Mouse (Mus musculus) heart, postnatal 14 days (tissue): ENCODE data around the gene Cd59a. TPM values are rescaled to one million over a fixed set of nuclear protein-coding genes. Genes with fewer than 3 reads are reported as not detected.
A peak's percentile ranks its signal among the peaks of the same experiment; 100 is the strongest.
"Not testable (repeated sequence)": the region's sequence is repeated elsewhere in the genome, so short reads cannot be mapped to it uniquely, and the experiment has no call there.

Experiments used
- DNase-seq, 2 experiments: peaks; one replicate each; pipeline ENCODE4 v3.0.0; 2021 to 2022
- intact Hi-C: fragments of 180-260 bp; cut with DNase I; formaldehyde crosslinking; loops from one replicate; pipeline ENCODE4 v1.15.1; 2025
- long read RNA-seq, 2 experiments: library from polyadenylated mRNA; stranded (forward); transcript quantifications; one replicate each; pipeline ENCODE4 v2.0.0; 2021
- total RNA-seq, 2 experiments: library from RNA; stranded (reverse); gene quantifications; 2 replicates each; pipeline ENCODE4 v1.2.3; 2021

Cd59a gene
- 10 to 100 TPM; 42.6 to 52.3 TPM for total RNA-seq
- long read RNA-seq, experiment 1, transcript Cd59a-201 (4 exons, 1,691 nt): major isoform, 116 of 122 reads
- long read RNA-seq, experiment 1, partial matches to known transcripts: 1 of 122 reads
- long read RNA-seq, experiment 1, other reads (novel, unspliced or antisense): 3 of 122 reads
- long read RNA-seq, experiment 2, transcript Cd59a-201 (4 exons, 1,691 nt): major isoform, 81 of 91 reads
- long read RNA-seq, experiment 2, partial matches to known transcripts: 1 of 91 reads
- long read RNA-seq, experiment 2, other reads (novel, unspliced or antisense): 7 of 91 reads

DNA sequence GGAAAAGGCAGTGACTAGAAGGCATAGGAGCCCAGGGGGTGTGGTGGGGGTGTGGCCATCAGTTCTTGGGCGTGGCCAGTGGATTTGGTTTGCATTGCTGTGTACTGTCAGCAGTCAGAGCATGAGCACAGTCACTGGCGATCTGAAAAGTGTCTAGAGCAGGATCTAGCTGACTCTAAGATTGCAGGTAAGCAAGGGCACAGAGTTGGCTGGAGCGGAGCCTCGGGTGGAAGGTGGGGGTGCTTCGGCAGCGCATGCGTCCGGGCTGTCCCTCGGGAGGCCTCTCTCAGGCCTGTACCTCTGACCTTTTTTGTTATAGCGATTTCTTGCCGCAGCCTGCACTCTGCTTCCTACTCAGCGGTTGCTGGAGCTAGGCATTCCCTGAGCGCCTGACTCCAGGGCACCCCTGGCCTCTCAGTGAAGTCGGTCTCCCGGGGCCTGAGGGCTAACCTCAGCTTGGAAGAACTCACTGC lies at the start of gene Cd59a:
Gene Cd59a, plus strand, starts transcription at position 61 of the 473 bp plus-strand sequence.
- peak; percentile 74 to 87 for DNase-seq
- intact Hi-C loops: loop anchor here (1.0 to 10.0 kb wide), 2 partner anchors 27 to 61 kb away; partner anchors contain the start of gene Gm10799

DNA sequence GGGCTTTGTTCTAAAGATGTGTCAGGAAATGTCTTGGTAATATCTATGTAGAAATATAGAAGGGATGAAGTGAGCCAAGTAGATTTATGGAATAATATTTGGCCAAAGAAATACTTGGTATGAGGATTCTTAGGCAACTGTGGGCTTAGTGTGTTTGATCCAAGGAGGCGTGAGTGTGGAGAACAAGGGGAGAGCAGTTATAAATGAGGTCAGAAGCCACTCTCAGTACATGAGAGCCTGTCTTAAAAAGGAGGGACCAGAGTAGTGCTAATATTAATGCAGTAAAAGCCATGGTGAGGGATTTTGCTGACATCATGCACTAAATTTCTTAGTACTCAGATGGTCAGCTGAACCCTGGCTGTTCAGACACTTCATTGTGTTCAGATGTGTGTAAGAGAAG lies 37.2 kb upstream of the Cd59a start:
- intact Hi-C loops: no loop called here
- no peak for DNase-seq

- DNase-seq: no peak
- intact Hi-C loops: no loop called here
These were observed 36.6 kb upstream of the Cd59a start for GRCm38 (mm10) chr2:104058954-104059353.

DNA sequence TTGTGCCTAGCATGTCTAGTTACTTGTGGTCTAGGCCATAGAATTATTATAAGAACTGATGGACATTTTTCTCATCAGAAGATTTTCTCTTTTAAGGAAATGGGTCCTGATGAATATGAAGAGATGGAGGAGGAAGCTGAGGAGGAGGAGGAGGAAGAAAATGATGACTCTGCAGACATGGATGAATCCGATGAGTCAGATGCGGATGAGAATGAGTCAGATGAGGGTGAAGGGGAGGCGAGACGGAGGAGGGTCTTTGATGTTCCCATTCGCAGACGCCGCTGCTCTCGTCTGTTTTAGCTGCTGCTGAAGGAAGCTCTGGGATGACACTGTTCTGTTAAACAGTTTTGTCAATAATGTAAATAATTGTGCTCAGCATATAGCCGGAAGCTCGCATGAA lies 35.8 kb upstream of the Cd59a start:
- intact Hi-C loops: no loop called here
- DNase-seq: no peak

DNA sequence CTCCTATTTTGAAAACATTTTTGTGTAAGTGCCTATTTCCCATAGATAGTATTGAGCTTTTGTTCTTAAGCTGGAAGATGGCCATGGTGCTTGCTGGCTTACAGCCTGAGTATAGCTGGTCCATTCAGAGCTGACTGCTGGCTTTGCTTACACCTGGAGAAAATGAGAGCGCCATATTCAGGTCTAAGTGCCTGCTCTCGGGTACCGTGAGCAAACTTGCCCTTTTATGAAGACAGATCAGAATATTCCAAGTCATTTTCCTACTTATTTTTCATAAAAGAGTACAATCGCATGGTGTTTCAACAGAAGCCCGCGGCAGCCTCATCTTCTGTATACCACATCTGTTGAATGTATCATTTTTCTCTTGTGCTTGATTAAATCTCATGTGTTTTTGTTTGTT lies 34.6 kb upstream of the Cd59a start:
- no peak for DNase-seq
- intact Hi-C loops: no loop called here

DNA sequence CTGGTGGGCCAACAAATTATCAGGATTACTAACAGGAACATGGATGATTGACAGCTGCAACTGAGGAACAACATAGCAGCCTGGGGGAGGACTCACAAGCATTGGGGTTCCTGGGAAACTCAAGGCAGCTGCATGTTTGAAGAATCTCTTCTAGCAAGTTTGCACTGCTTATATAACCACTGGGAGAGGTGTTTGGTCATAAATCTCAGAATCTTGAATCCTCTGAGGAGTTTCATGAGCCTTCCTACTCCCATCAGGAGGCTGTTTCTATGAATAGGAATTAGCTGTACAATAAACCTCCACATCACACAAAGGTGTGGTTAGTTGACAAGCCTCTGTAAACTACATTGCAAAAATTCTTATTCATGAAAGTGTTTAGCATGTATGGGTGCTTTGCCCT lies 32.9 kb upstream of the Cd59a start:
- intact Hi-C loops: no loop called here
- no peak for DNase-seq

DNA sequence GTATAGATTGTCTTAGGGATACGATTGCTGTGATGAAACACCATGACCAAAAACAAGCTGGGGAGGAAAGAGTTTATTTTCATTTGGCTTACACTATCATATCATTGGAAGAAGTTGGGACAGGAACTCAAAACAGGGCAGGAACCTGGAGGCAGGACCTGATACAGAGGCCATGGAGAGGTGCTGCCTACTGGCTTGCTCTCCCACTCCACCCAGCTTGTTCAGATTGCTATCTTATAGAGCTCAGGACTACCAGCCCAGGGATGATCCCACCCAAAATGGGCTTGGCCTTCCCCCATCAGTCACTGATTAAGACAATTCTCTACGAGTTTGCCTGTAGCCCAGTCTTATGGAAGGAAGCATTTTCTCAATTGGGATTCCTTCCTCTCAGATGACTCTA lies 31.4 kb upstream of the Cd59a start:
- DNase-seq: no peak
- intact Hi-C loops: no loop called here

DNA sequence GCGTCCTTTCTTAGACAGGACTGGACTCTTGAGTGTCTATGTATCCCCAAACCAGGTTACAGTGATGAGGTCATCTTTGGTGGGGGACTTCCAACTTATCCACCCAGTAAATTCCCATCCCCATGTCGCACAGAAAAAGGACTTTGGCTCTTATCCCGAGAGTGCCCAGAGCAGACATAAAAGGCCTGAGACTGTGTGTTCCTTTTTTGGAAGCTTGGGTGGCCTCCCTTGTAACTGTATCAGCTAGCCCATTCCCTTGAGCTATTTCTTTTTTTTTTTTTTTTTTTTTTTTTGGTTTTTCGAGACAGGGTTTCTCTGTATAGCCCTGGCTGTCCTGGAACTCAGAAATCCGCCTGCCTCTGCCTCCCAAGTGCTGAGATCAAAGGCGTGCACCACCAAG lies 30.1 kb upstream of the Cd59a start, which contains the start of gene Gm10912:
Gene Gm10912, plus strand, starts transcription at position 301 of the 400 bp plus-strand sequence.
- DNase-seq, intact Hi-C loops: not testable (repeated sequence)

DNA sequence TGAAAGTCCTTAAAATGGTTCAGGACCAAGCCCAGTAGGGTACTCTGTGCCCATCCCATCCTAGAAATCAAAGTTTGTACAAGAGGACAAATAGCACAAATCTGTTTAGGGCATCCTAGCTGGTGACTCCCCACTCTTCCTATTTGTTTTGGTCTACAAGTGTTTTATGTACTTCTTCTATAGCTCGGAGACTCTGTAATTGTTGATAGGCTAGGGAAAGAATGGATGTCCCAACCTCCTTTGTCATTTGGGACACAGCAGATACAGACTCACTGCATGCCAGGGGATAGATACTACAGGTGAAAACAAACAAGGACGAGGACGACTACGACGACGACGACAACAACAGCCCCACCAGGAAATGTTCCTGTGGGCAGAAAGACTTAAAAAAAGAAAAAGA lies 27.2 kb upstream of the Cd59a start, which contains the start of gene Gm10799:
Gene Gm10799, minus strand, starts transcription at position 101 of the 400 bp plus-strand sequence.
- DNase-seq: not testable (repeated sequence)
- intact Hi-C loops: loop anchor here (1.0 kb wide), 1 partner anchor 27 kb away; the partner anchor contains the start of gene Cd59a

- intact Hi-C loops: no loop called here
- peak; percentile 28 to 40 for DNase-seq
These were observed 25.9 kb upstream of the Cd59a start, which contains the start of gene Cd59b for GRCm38 (mm10) chr2:104069704-104070185. Gene Cd59b, plus strand, starts transcription at chr2:104069849.

- DNase-seq, intact Hi-C loops: not testable (repeated sequence)
These were observed 17.3 kb upstream of the Cd59a start for GRCm38 (mm10) chr2:104078285-104078684.

DNA sequence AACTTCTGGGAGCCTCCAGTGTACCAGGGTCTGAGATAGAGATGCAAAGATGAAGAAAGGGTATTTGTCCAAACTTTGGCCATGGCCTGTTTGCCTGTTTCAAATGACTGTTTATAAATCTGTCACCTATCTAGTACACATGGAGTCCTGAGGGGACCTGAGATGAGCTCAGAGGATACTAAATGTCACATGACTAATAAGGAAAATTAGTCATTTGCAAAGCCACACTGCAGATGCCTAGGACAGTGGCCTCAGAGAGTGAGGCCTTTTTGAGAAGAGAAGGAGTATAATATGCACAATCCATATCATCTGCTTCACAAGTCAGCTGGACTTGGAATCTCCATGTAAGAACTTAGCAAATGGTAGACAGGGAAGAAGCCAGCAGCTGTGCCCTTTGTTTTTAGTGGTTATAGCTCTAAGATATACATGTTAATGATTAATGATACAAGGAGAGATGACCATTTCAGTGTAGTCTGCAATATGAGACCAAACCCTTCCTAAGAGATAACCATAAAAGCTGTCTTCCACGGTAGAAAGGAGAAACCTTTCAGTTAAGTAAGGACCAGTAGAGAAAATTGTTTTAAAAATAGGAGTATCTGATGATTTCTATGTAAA lies 14.1 kb upstream of the Cd59a start:
- intact Hi-C loops, DNase-seq: not testable (repeated sequence)

DNA sequence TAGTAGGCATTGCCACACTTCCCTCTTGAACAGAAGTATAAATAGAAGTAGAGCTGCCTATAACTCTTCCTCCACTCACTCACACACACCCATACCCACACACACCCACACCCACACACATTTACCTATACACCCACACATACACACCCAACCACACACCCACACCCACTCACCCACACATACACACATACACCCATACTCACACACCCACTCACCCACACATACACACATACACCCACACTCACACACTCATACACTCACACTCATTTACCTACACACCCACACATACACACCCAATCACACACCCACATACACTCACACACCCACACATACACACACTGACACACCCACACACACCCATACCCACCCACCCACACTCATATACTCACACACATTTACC lies 13.1 kb upstream of the Cd59a start:
- no peak for DNase-seq
- intact Hi-C loops: no loop called here

DNA sequence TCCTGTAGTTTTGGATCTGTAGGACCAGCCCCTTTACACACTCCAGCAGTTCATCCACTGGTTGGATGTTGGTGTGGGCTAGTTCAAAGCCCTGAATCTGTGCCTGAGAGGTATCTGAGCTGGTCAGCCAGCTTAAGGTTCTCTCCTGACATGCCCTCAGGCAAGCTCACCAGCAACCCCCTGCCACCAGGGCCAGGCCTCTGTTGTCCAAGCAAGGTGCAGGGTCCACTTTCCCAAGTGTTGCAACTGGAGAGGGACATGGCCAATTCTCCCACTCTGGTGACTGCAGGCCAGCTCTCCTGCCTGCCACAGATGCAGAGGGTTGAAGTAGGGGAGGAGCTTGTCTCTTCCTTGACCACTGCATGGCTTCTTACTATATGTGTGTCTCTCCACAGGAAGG lies 11.6 kb upstream of the Cd59a start:
- DNase-seq, intact Hi-C loops: not testable (repeated sequence)

- DNase-seq, intact Hi-C loops: not testable (repeated sequence)
These were observed 8.0 kb upstream of the Cd59a start for GRCm38 (mm10) chr2:104087562-104087961.

GRCm38 (mm10) chr2:104093305-104093704 lies 2.3 kb upstream of the Cd59a start:
- no peak for DNase-seq

DNA sequence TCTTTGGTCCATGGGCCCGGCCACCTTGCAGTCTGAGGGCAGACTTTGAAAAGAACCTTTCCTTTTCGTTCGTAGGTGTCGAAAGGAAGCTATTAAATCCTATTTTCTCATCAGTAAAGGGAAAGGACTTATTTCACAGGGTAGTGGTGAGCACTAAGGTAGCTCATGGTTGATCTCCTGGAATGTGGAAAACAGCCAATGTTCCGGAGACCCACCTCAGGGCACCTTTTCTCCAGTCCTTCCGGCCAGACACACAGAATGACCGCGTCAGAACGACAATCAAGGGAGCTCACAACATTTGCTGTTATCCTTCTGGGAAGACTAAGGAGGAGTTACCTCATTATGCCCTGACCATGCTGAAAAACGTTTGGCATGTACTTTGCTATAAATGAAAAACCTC lies 655 bp downstream of the Cd59a start:
- DNase-seq: no peak
- intact Hi-C loops: loop anchor here (10.0 kb wide), 1 partner anchor 61 kb away; no protein-coding TSS in a partner anchor

More at GRCm38 (mm10) chr2:104093305-104093704, 2.3 kb upstream of the Cd59a start:
- intact Hi-C loops: loop anchor here (10.0 kb wide), 1 partner anchor 59 kb away; no protein-coding TSS in a partner anchor

GRCm38 (mm10) chr2:104096796-104097195 lies 1.2 kb downstream of the Cd59a start:
- intact Hi-C loops: loop anchor here (10.0 kb wide), 1 partner anchor 62 kb away; no protein-coding TSS in a partner anchor

DNA sequence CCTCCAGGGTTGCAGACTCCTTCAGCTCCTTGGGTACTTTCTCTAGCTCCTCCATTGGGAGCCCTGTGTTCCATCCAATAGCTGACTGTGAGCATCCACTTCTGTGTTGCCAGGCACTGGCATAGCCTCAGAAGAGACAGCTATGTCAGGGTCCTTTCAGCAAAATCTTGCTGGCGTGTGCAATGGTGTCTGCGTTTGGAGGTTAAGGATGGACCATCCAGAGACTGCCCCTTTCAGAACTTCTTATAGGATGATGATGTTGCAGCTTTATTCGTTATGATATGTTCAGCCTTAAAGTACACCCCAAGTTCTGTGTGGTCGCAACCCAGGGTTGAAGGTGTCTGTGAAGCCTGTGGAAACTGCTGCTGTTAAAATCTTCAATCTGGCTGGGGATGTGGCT lies 1.8 kb downstream of the Cd59a start:
- DNase-seq: not testable (repeated sequence)
- intact Hi-C loops: loop anchor here (10.0 kb wide), 1 partner anchor 63 kb away; no protein-coding TSS in a partner anchor

More at GRCm38 (mm10) chr2:104096796-104097195, 1.2 kb downstream of the Cd59a start:
- not testable (repeated sequence) for DNase-seq

GRCm38 (mm10) chr2:104098529-104099230 lies 3.1 kb downstream of the Cd59a start:
- intact Hi-C loops: loop anchor here (10.0 kb wide), 1 partner anchor 64 kb away; no protein-coding TSS in a partner anchor
- no peak for DNase-seq
